Comparison of ENCODE assay signal across 15 mouse cellular contexts in the genomic region with DNA sequence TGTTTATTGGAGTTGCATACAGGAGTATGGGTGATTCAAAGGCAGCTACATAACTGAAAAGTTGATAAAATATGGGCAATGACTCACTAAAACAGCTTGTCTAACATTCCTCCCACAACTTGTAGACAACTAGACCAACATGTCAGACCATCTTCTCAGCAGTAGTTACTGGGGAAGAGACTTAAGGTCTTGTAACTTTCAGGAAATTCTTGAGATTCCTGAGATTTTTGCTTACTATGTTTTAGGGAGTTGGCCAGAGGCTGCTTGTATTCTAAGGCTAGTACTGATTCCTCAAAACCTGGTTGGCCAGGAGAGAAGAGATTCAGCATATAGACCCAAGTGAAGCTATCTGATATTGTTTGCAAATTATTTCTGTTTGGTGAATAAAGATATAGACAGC.
"Had no signal": no experiment of that assay in that cellular context is flagged by ENCODE, and none has a peak within 500 bp of the region (broad histone marks: within the 10 kb centered on the region; RNA-seq: fewer than 3 reads in every experiment).

No protein-coding gene starts in this region.

- ATAC-seq: lung, postnatal 0 days had no signal

- H3K36me3 ChIP-seq: liver, embryonic 13.5 days; stomach, embryonic 15.5 days had no signal

- H3K4me1 ChIP-seq: liver, embryonic 13.5 days; megakaryocyte, embryonic 14.5 days; stomach, embryonic 15.5 days had no signal

- H3K9me3 ChIP-seq: liver, embryonic 13.5 days; megakaryocyte, embryonic 14.5 days; stomach, embryonic 15.5 days had no signal

- H3K27ac ChIP-seq: layer of hippocampus, adult 2 months; left cerebral cortex, adult 2 months; liver, embryonic 13.5 days; stomach, embryonic 15.5 days had no signal

- H3K9ac ChIP-seq: liver, embryonic 13.5 days; stomach, embryonic 15.5 days had no signal

- H3K27me3 ChIP-seq: liver, embryonic 13.5 days; megakaryocyte, embryonic 14.5 days; stomach, embryonic 15.5 days had no signal

- H3K4me3 ChIP-seq: layer of hippocampus, adult 2 months; left cerebral cortex, adult 2 months; liver, embryonic 13.5 days; megakaryocyte, embryonic 14.5 days; stomach, embryonic 15.5 days had no signal

- H3K4me2 ChIP-seq: liver, embryonic 13.5 days; midbrain, embryonic 11.5 days; stomach, embryonic 15.5 days had no signal

- DNase-seq: kidney, adult 9 months; kidney, postnatal 25 days; layer of hippocampus, adult 9-11 months; layer of hippocampus, postnatal 36 days; liver, embryonic 13.5 days; lung, adult 2 months; midbrain, embryonic 14.5 days; right cerebral cortex, postnatal 4 days; thymus, postnatal 36 days had no signal
